Mouse (Mus musculus): ENCODE data around the gene Cyp2a4.
"Not testable (repeated sequence)": the region's sequence is repeated elsewhere in the genome, so short reads cannot be mapped to it uniquely, and the experiment has no call there.

Cyp2a4 gene

GRCm38 (mm10) chr7:26306926-26307325, at the start of gene Cyp2a4:
Cyp2a4 (plus strand) TSS chr7:26307169.
- not testable (repeated sequence) for DNase-seq (ENCODE audit: low spot score)

GRCm38 (mm10) chr7:26260034-26260433, 46.9 kb upstream of the Cyp2a4 start, which contains the start of gene Vmn1r184:
Vmn1r184 (plus strand) TSS chr7:26260334.
- not testable (repeated sequence) for DNase-seq (ENCODE audit: low spot score)

GRCm38 (mm10) chr7:26303429-26304166, 3.4 kb upstream of the Cyp2a4 start:
- not testable (repeated sequence) for DNase-seq (ENCODE audit: low spot score)

GRCm38 (mm10) chr7:26311786-26312185, 4.8 kb downstream of the Cyp2a4 start:
- DNase-seq (ENCODE audit: low spot score), result not testable (repeated sequence)

DNA sequence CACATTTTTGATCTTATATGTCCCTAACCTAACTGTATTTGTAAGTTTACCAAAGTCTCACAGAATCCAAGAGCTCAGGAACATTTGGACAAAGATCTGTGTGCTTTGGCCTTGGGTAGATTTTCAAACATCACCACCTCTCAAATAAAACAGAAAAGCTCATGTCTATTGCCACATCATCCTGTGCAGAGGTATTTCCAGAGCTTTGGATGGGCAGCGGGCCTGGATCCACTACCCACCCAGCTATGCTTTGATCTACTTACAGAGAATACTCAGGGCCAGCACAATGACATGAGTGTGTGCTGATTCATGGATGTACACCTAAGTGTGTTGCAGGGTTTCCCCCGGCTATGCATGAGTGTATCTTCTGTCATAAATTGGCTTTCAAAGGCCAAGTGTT, 8.2 kb downstream of the Cyp2a4 start:
- DNase-seq (ENCODE audit: low spot score), result not testable (repeated sequence)

GRCm38 (mm10) chr7:26315809-26316208, 8.8 kb downstream of the Cyp2a4 start:
- not testable (repeated sequence) for DNase-seq (ENCODE audit: low spot score)

GRCm38 (mm10) chr7:26320361-26320760, 13.4 kb downstream of the Cyp2a4 start:
- DNase-seq (ENCODE audit: low spot score), result not testable (repeated sequence)

GRCm38 (mm10) chr7:26350177-26350576, 43.2 kb downstream of the Cyp2a4 start:
- DNase-seq (ENCODE audit: low spot score), result not testable (repeated sequence)

DNA sequence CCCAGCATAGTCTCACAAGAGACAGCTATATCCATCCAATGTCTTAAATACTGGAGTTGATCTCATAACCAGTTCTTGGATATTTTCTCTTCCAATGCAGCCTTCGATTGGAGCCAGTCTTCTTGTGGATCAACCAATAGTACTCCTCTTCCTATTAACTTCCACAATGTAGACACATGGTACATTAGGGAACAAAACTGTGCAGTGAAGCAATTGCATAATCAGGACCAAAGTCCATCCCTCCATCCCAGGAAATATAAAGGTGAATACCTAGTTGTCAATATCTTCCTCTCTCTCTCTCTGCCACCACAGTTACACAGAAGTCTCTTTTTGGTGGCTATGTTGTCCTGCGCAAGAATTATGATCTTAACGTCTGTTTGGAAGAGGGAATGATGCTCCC, 45.3 kb downstream of the Cyp2a4 start:
- DNase-seq (ENCODE audit: low spot score), result not testable (repeated sequence)

DNA sequence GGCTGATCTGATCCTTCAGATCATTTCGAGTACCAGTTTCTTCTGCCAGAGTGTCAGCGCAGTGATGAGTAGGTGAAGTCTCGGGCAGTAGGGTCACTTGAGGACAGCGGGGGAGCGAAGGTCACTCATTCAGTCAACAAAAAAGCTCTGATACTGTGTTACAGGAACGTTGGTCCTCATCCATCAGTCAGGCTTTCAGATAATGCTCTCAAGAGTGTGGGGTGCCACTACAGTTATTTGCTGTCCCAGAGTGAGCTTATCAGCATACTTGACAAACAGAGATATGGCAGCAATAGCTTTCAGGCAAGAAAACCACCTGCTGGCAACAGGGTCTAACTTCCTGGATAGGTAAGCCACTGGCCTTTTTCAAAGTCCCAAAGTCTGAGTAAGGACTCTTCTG, 49.8 kb downstream of the Cyp2a4 start:
- DNase-seq (ENCODE audit: low spot score), result not testable (repeated sequence)

Data from lung, postnatal 25 days (tissue).